Mouse (Mus musculus): ENCODE data around the gene Taf5l. TPM values are rescaled to one million over a fixed set of nuclear protein-coding genes. Genes with fewer than 3 reads are reported as not detected.
"Not testable (repeated sequence)": the region's sequence is repeated elsewhere in the genome, so short reads cannot be mapped to it uniquely, and the experiment has no call there.

The Taf5l gene
- polyA plus RNA-seq, 1 experiment from 2014 or later, result 48.8 TPM

GRCm38 (mm10) chr8:123978166-123978838, 42.9 kb downstream of the Taf5l start:
- WGBS, result 78% methylated on average over 14 of the region's 14 CpGs
- peaks cover 16% of the 10 kb centered on the region; the same call in 1 of the 2 replicates for H3K27me3 ChIP-seq (ENCODE audit: poor library complexity, severe bottlenecking)
- DNase-seq (ENCODE audit: extremely low spot score, low spot score), result no peak
- peak overlapping the region; percentile 5; the same call in 1 of the 2 replicates for H3K27ac ChIP-seq
- H3K36me3 ChIP-seq (replicated peaks), result peaks cover 2% of the 10 kb centered on the region; the same call in 1 of the 2 replicates
- H3K9me3 ChIP-seq, result no peaks in the 10 kb centered on the region
- peaks cover 24% of the 10 kb centered on the region for H3K4me1 ChIP-seq
- no peak overlapping the region; the same call in 1 of the 2 replicates for H3K4me3 ChIP-seq

GRCm38 (mm10) chr8:123977499-123977898, 43.7 kb downstream of the Taf5l start:
- 94% methylated on average over 4 of the region's 4 CpGs for WGBS
- peaks cover 2% of the 10 kb centered on the region; the same call in 1 of the 2 replicates for H3K36me3 ChIP-seq (replicated peaks)
- DNase-seq (ENCODE audit: extremely low spot score, low spot score), result no peak
- H3K27me3 ChIP-seq (ENCODE audit: poor library complexity, severe bottlenecking), result peaks cover 16% of the 10 kb centered on the region; the same call in 1 of the 2 replicates
- H3K4me3 ChIP-seq, result no peak overlapping the region
- H3K9me3 ChIP-seq, result no peaks in the 10 kb centered on the region
- H3K4me1 ChIP-seq, result peaks cover 18% of the 10 kb centered on the region
- H3K27ac ChIP-seq, result no peak overlapping the region

- H3K9me3 ChIP-seq, result no peaks in the 10 kb centered on the region
- H3K27me3 ChIP-seq (ENCODE audit: poor library complexity, severe bottlenecking), result no peaks in the 10 kb centered on the region
- peaks cover 15% of the 10 kb centered on the region; the same call in 1 of the 2 replicates for H3K36me3 ChIP-seq (replicated peaks)
- H3K27ac ChIP-seq, result no peak overlapping the region
- no peak for DNase-seq (ENCODE audit: extremely low spot score, low spot score)
- 74% methylated on average over 1 of the region's 1 CpGs for WGBS
- H3K4me3 ChIP-seq, result no peak overlapping the region
- H3K4me1 ChIP-seq, result no peaks in the 10 kb centered on the region
These were observed 47.7 kb downstream of the Taf5l start for GRCm38 (mm10) chr8:123973495-123973894.

GRCm38 (mm10) chr8:123966896-123967295, 54.3 kb downstream of the Taf5l start:
- peaks cover 52% of the 10 kb centered on the region for H3K36me3 ChIP-seq (replicated peaks)
- no peak overlapping the region for H3K27ac ChIP-seq
- no peaks in the 10 kb centered on the region for H3K9me3 ChIP-seq
- DNase-seq (ENCODE audit: extremely low spot score, low spot score), result no peak
- 69% methylated on average over 2 of the region's 2 CpGs for WGBS
- no peaks in the 10 kb centered on the region for H3K4me1 ChIP-seq
- H3K27me3 ChIP-seq (ENCODE audit: poor library complexity, severe bottlenecking), result no peaks in the 10 kb centered on the region
- no peak overlapping the region for H3K4me3 ChIP-seq

GRCm38 (mm10) chr8:123961371-123961770, 59.8 kb downstream of the Taf5l start:
- no peaks in the 10 kb centered on the region for H3K4me1 ChIP-seq
- 53% methylated on average over 1 of the region's 1 CpGs for WGBS
- H3K4me3 ChIP-seq, result no peak overlapping the region
- no peak for DNase-seq (ENCODE audit: extremely low spot score, low spot score)
- H3K9me3 ChIP-seq, result no peaks in the 10 kb centered on the region
- no peak overlapping the region for H3K27ac ChIP-seq
- H3K27me3 ChIP-seq (ENCODE audit: poor library complexity, severe bottlenecking), result no peaks in the 10 kb centered on the region
- peaks cover 78% of the 10 kb centered on the region for H3K36me3 ChIP-seq (replicated peaks)

GRCm38 (mm10) chr8:123960556-123960955, 60.6 kb downstream of the Taf5l start:
- not testable (repeated sequence) for H3K4me3 ChIP-seq; H3K27ac ChIP-seq; DNase-seq (ENCODE audit: extremely low spot score, low spot score); H3K27me3 ChIP-seq (ENCODE audit: poor library complexity, severe bottlenecking); H3K4me1 ChIP-seq; H3K9me3 ChIP-seq
- 93% methylated on average over 5 of the region's 5 CpGs for WGBS
- peaks cover 73% of the 10 kb centered on the region for H3K36me3 ChIP-seq (replicated peaks)

- Histone ChIP-seq H3K4me3 (no peak overlapping the region), H3K27me3 (ENCODE audit: poor library complexity, severe bottlenecking) (no peaks in the 10 kb centered on the region), H3K9me3 (no peaks in the 10 kb centered on the region), H3K27ac (no peak overlapping the region), H3K4me1 (no peaks in the 10 kb centered on the region), H3K36me3 (replicated peaks) (peaks cover 75% of the 10 kb centered on the region)
- DNase-seq (ENCODE audit: extremely low spot score, low spot score), result no peak
- 93% methylated on average over 9 of the region's 9 CpGs for WGBS
These were observed 61.1 kb downstream of the Taf5l start for GRCm38 (mm10) chr8:123960056-123960455.

- Histone ChIP-seq H3K27ac (no peak overlapping the region), H3K4me3 (no peak overlapping the region), H3K36me3 (replicated peaks) (peaks cover 71% of the 10 kb centered on the region), H3K9me3 (no peaks in the 10 kb centered on the region), H3K27me3 (ENCODE audit: poor library complexity, severe bottlenecking) (no peaks in the 10 kb centered on the region), H3K4me1 (no peaks in the 10 kb centered on the region)
- no peak for DNase-seq (ENCODE audit: extremely low spot score, low spot score)
- WGBS, result 96% methylated on average over 6 of the region's 6 CpGs
These were observed 61.7 kb downstream of the Taf5l start for GRCm38 (mm10) chr8:123959473-123959872.

GRCm38 (mm10) chr8:123958130-123958529, 63.1 kb downstream of the Taf5l start:
- H3K4me3 ChIP-seq, result no peak overlapping the region
- H3K27me3 ChIP-seq (ENCODE audit: poor library complexity, severe bottlenecking), result no peaks in the 10 kb centered on the region
- peaks cover 71% of the 10 kb centered on the region for H3K36me3 ChIP-seq (replicated peaks)
- WGBS, result 82% methylated on average over 17 of the region's 17 CpGs
- H3K9me3 ChIP-seq, result no peaks in the 10 kb centered on the region
- no peak for DNase-seq (ENCODE audit: extremely low spot score, low spot score)
- H3K27ac ChIP-seq, result no peak overlapping the region
- no peaks in the 10 kb centered on the region for H3K4me1 ChIP-seq

GRCm38 (mm10) chr8:123954246-123954645, 67.0 kb downstream of the Taf5l start:
- Histone ChIP-seq H3K27ac (no peak overlapping the region), H3K36me3 (replicated peaks) (peaks cover 41% of the 10 kb centered on the region), H3K27me3 (ENCODE audit: poor library complexity, severe bottlenecking) (no peaks in the 10 kb centered on the region), H3K9me3 (no peaks in the 10 kb centered on the region), H3K4me3 (no peak overlapping the region), H3K4me1 (peaks cover 7% of the 10 kb centered on the region)
- 92% methylated on average over 8 of the region's 8 CpGs for WGBS
- no peak for DNase-seq (ENCODE audit: extremely low spot score, low spot score)

- Histone ChIP-seq H3K9me3 (no peaks in the 10 kb centered on the region), H3K27ac (no peak overlapping the region), H3K4me3 (no peak overlapping the region), H3K36me3 (replicated peaks) (peaks cover 37% of the 10 kb centered on the region), H3K4me1 (peaks cover 7% of the 10 kb centered on the region), H3K27me3 (ENCODE audit: poor library complexity, severe bottlenecking) (no peaks in the 10 kb centered on the region)
- WGBS, result 90% methylated on average over 8 of the region's 8 CpGs
- no peak for DNase-seq (ENCODE audit: extremely low spot score, low spot score)
These were observed 67.5 kb downstream of the Taf5l start for GRCm38 (mm10) chr8:123953686-123954085.

GRCm38 (mm10) chr8:123950077-123950802, 71.0 kb downstream of the Taf5l start:
- WGBS, result 33% methylated on average over 10 of the region's 10 CpGs
- Histone ChIP-seq H3K4me1 (peaks cover 20% of the 10 kb centered on the region), H3K36me3 (replicated peaks) (peaks cover 37% of the 10 kb centered on the region), H3K9me3 (no peaks in the 10 kb centered on the region), H3K27ac (0 out of 2 replicates have a peak overlapping the region, but pooled peaks have one; percentile 87), H3K27me3 (ENCODE audit: poor library complexity, severe bottlenecking) (no peaks in the 10 kb centered on the region), H3K4me3 (peak overlapping the region; percentile 99)
- peak; percentile 45 for DNase-seq (ENCODE audit: extremely low spot score, low spot score)

GRCm38 (mm10) chr8:123949686-123949986, 71.6 kb downstream of the Taf5l start:
- H3K36me3 ChIP-seq (replicated peaks), result peaks cover 43% of the 10 kb centered on the region
- no peaks in the 10 kb centered on the region for H3K9me3 ChIP-seq
- H3K27me3 ChIP-seq (ENCODE audit: poor library complexity, severe bottlenecking), result no peaks in the 10 kb centered on the region
- WGBS, result 4% methylated on average over 10 of the region's 10 CpGs
- H3K4me3 ChIP-seq, result peak overlapping the region; percentile 99
- peak overlapping the region; percentile 87 for H3K27ac ChIP-seq
- H3K4me1 ChIP-seq, result peaks cover 20% of the 10 kb centered on the region
- no peak for DNase-seq (ENCODE audit: extremely low spot score, low spot score)
